In genomic region chr12:87389231-87389630, GRCm38 (mm10) we compare ENCODE assay signal across 7 mouse cellular contexts. TPM values are rescaled to one million over a fixed set of nuclear protein-coding genes. Genes with fewer than 3 reads are reported as not detected.
A peak's percentile ranks its signal among the peaks of the same experiment; 100 is the strongest.
DNase-seq lines count a peak whose midpoint lies in the region; ATAC-seq lines count a peak whose summit lies in the region.

No protein-coding gene starts in this region.

- ATAC-seq in kidney, embryonic 14.5 days (ENCODE audit: low FRiP score, low TSS enrichment): no peak
- ATAC-seq in embryonic facial prominence, embryonic 14.5 days (ENCODE audit: low read depth): no peak
- ATAC-seq in hindbrain, embryonic 13.5 days (ENCODE audit: low FRiP score): no peak
- no peak for ATAC-seq in midbrain, embryonic 14.5 days (ENCODE audit: low FRiP score, low TSS enrichment)

- no peaks in the 10 kb centered on the region for H3K27me3 ChIP-seq in kidney, embryonic 14.5 days (ENCODE audit: control insufficient read depth, insufficient read depth, low read length)
- no peaks in the 10 kb centered on the region for H3K27me3 ChIP-seq in embryonic facial prominence, embryonic 14.5 days (replicated peaks; ENCODE audit: control insufficient read depth, insufficient read depth, low read length)
- no peaks in the 10 kb centered on the region for H3K27me3 ChIP-seq in hindbrain, embryonic 13.5 days
- H3K27me3 ChIP-seq in midbrain, embryonic 14.5 days (ENCODE audit: control insufficient read depth, insufficient read depth, low read length): no peaks in the 10 kb centered on the region

- H3K4me1 ChIP-seq in kidney, embryonic 14.5 days (ENCODE audit: control insufficient read depth, insufficient read depth, low read length): peaks cover 7% of the 10 kb centered on the region; the same call in 1 of the 2 replicates
- 0 out of 2 replicates have a peak, but pooled peaks cover 4% of the 10 kb centered on the region for H3K4me1 ChIP-seq in embryonic facial prominence, embryonic 14.5 days (ENCODE audit: control insufficient read depth, insufficient read depth, low read length)
- H3K4me1 ChIP-seq in hindbrain, embryonic 13.5 days (replicated peaks): peaks cover 18% of the 10 kb centered on the region
- peaks cover 10% of the 10 kb centered on the region for H3K4me1 ChIP-seq in midbrain, embryonic 14.5 days (ENCODE audit: control insufficient read depth, insufficient read depth, low read length)

- no peak overlapping the region for H3K27ac ChIP-seq in kidney, embryonic 14.5 days (ENCODE audit: low read depth, low read length)
- H3K27ac ChIP-seq in embryonic facial prominence, embryonic 14.5 days (replicated peaks; ENCODE audit: low read depth, low read length): no peak overlapping the region
- no peak overlapping the region for H3K27ac ChIP-seq in hindbrain, embryonic 13.5 days
- no peak overlapping the region for H3K27ac ChIP-seq in midbrain, embryonic 14.5 days (replicated peaks; ENCODE audit: low read depth, low read length)

- no peak overlapping the region for H3K9ac ChIP-seq in kidney, embryonic 14.5 days (ENCODE audit: low read depth, low read length)
- H3K9ac ChIP-seq in embryonic facial prominence, embryonic 14.5 days (ENCODE audit: low read depth, low read length): no peak overlapping the region
- H3K9ac ChIP-seq in hindbrain, embryonic 13.5 days: no peak overlapping the region
- no peak overlapping the region for H3K9ac ChIP-seq in midbrain, embryonic 14.5 days (replicated peaks; ENCODE audit: low read length)

- DNase-seq in kidney, postnatal 10 days: no peak
- no peak for DNase-seq in embryonic facial prominence, embryonic 14.5 days (ENCODE audit: low spot score)
- DNase-seq in midbrain, embryonic 14.5 days: no peak
- DNase-seq in adrenal gland, adult 2 months: no peak
- no peak for DNase-seq in thymus, postnatal 10 days (ENCODE audit: low spot score in 2 of 2)

- H3K36me3 ChIP-seq in kidney, embryonic 14.5 days (ENCODE audit: control insufficient read depth, insufficient read depth, low read length): no peaks in the 10 kb centered on the region
- no peaks in the 10 kb centered on the region for H3K36me3 ChIP-seq in embryonic facial prominence, embryonic 14.5 days (ENCODE audit: control insufficient read depth, insufficient read depth, low read length)
- H3K36me3 ChIP-seq in hindbrain, embryonic 13.5 days: no peaks in the 10 kb centered on the region
- H3K36me3 ChIP-seq in midbrain, embryonic 14.5 days (ENCODE audit: control insufficient read depth, insufficient read depth, low read length): no peaks in the 10 kb centered on the region

- H3K4me2 ChIP-seq in kidney, embryonic 14.5 days (replicated peaks; ENCODE audit: low read depth, low read length): peak overlapping the region; percentile 48; the same call in 1 of the 2 replicates
- peak overlapping the region; percentile 54 for H3K4me2 ChIP-seq in embryonic facial prominence, embryonic 14.5 days (ENCODE audit: low read depth, low read length)
- H3K4me2 ChIP-seq in hindbrain, embryonic 13.5 days: peak overlapping the region; percentile 53
- peak overlapping the region; percentile 46; the same call in 1 of the 2 replicates for H3K4me2 ChIP-seq in midbrain, embryonic 14.5 days (ENCODE audit: low read length)

- 56% methylated on average over 3 of the region's 3 CpGs for WGBS in kidney, embryonic 14.5 days
- WGBS in embryonic facial prominence, embryonic 14.5 days: 65% methylated on average over 3 of the region's 3 CpGs
- WGBS in hindbrain, embryonic 13.5 days: 69% methylated on average over 3 of the region's 3 CpGs
- 73% methylated on average over 3 of the region's 3 CpGs for WGBS in midbrain, embryonic 14.5 days

- no peak overlapping the region for H3K4me3 ChIP-seq in kidney, embryonic 14.5 days (ENCODE audit: low read length)
- peak overlapping the region; percentile 98; the same call in 1 of the 2 replicates for H3K4me3 ChIP-seq in embryonic facial prominence, embryonic 14.5 days (ENCODE audit: low read depth, low read length)
- H3K4me3 ChIP-seq in hindbrain, embryonic 13.5 days: 0 out of 2 replicates have a peak overlapping the region, but pooled peaks have one; percentile 97
- no peak overlapping the region for H3K4me3 ChIP-seq in midbrain, embryonic 14.5 days (replicated peaks; ENCODE audit: low read depth, low read length)

- no peaks in the 10 kb centered on the region for H3K9me3 ChIP-seq in kidney, embryonic 14.5 days (ENCODE audit: control insufficient read depth, low read length)
- no peaks in the 10 kb centered on the region for H3K9me3 ChIP-seq in embryonic facial prominence, embryonic 14.5 days (ENCODE audit: control insufficient read depth, low read length)
- no peaks in the 10 kb centered on the region for H3K9me3 ChIP-seq in hindbrain, embryonic 13.5 days
- H3K9me3 ChIP-seq in midbrain, embryonic 14.5 days (ENCODE audit: control insufficient read depth, low read length): no peaks in the 10 kb centered on the region

RNA-seq across cellular contexts. Expression of gene Sptlc2, which starts 1.1 kb away (rescaled TPM):
- polyA plus RNA-seq in kidney, embryonic 14.5 days (2014; fragmentation: Nextera tagmentation; extraction: Ambion mirVana): 65.1 and 85.3 TPM in 2 replicates
- polyA plus RNA-seq in embryonic facial prominence, embryonic 14.5 days (2014; fragmentation: Nextera tagmentation; extraction: Ambion mirVana): 73.3 and 77.1 TPM in 2 replicates
- polyA plus RNA-seq in hindbrain, embryonic 13.5 days (2015; fragmentation: Nextera tagmentation; extraction: Ambion mirVana): 64.8 and 70.5 TPM in 2 replicates
- polyA plus RNA-seq in midbrain, embryonic 14.5 days (2014; fragmentation: Nextera tagmentation; extraction: Ambion mirVana): 58.0 and 69.0 TPM in 2 replicates
- 100 to 1,000 TPM; 176 to 197 TPM for total RNA-seq in adrenal gland, adult 2 months (2021)
- 29.7 and 61.1 TPM in 2 replicates for polyA plus RNA-seq in adrenal gland, adult 2 months (2012; rRNA removed)

RNA-seq across cellular contexts. Expression of gene Slirp, which starts 54.5 kb away (rescaled TPM):
- 269 and 468 TPM in 2 replicates for polyA plus RNA-seq in kidney, embryonic 14.5 days (2014; fragmentation: Nextera tagmentation; extraction: Ambion mirVana)
- polyA plus RNA-seq in embryonic facial prominence, embryonic 14.5 days (2014; fragmentation: Nextera tagmentation; extraction: Ambion mirVana): 282 and 304 TPM in 2 replicates
- 283 and 290 TPM in 2 replicates for polyA plus RNA-seq in hindbrain, embryonic 13.5 days (2015; fragmentation: Nextera tagmentation; extraction: Ambion mirVana)
- 228 and 258 TPM in 2 replicates for polyA plus RNA-seq in midbrain, embryonic 14.5 days (2014; fragmentation: Nextera tagmentation; extraction: Ambion mirVana)
- total RNA-seq in adrenal gland, adult 2 months (2021): 100 to 1,000 TPM; 182 to 188 TPM
- polyA plus RNA-seq in adrenal gland, adult 2 months (2012; rRNA removed): 5.1 TPM in 2 replicates

RNA-seq across cellular contexts. Expression of gene Alkbh1, which starts 54.6 kb away (rescaled TPM):
- 63.7 and 75.6 TPM in 2 replicates for polyA plus RNA-seq in kidney, embryonic 14.5 days (2014; fragmentation: Nextera tagmentation; extraction: Ambion mirVana)
- 36.7 and 39.4 TPM in 2 replicates for polyA plus RNA-seq in embryonic facial prominence, embryonic 14.5 days (2014; fragmentation: Nextera tagmentation; extraction: Ambion mirVana)
- 45.5 and 48.2 TPM in 2 replicates for polyA plus RNA-seq in hindbrain, embryonic 13.5 days (2015; fragmentation: Nextera tagmentation; extraction: Ambion mirVana)
- 35.0 and 42.9 TPM in 2 replicates for polyA plus RNA-seq in midbrain, embryonic 14.5 days (2014; fragmentation: Nextera tagmentation; extraction: Ambion mirVana)
- 10 to 100 TPM; 15.3 to 28.5 TPM for total RNA-seq in adrenal gland, adult 2 months (2021)
- polyA plus RNA-seq in adrenal gland, adult 2 months (2012; rRNA removed): 11.3 and 13.3 TPM in 2 replicates

Comparison
In these comparisons a context has a peak if more than half of its experiments do, and no peak if none do; other contexts are left out.
1. H3K4me3 ChIP-seq: peak in embryonic facial prominence, embryonic 14.5 days (single experiment) and hindbrain, embryonic 13.5 days (single experiment); none in kidney, embryonic 14.5 days (single experiment) and midbrain, embryonic 14.5 days (single experiment).
2. RNA of gene Slirp, which starts 54.5 kb away (polyA plus RNA-seq): 282 to 304 TPM in embryonic facial prominence, embryonic 14.5 days, 283 to 290 TPM in hindbrain, embryonic 13.5 days, 269 to 468 TPM in kidney, embryonic 14.5 days and 228 to 258 TPM in midbrain, embryonic 14.5 days; 5.1 TPM in adrenal gland, adult 2 months; every median in the first group is over 10 times any median in the second.
3. Peak in every context shown above with its lines, with median percentiles within 50 percentile points of each other: H3K4me2 ChIP-seq.